Mouse (Mus musculus) neural tube, embryonic 14.5 days (tissue): ENCODE results near the gene Hk1. TPM values are rescaled to one million over a fixed set of nuclear protein-coding genes. Genes with fewer than 3 reads are reported as not detected.

ENCODE experiments used
- ATAC-seq: fragments of 200-750 bp; cut with Nextera tagmentation; 2 replicates; pipeline ENCODE4 v1.8.0; 2017; ENCODE audit warnings: low read depth, mild to moderate bottlenecking, moderate TSS enrichment, moderate library complexity
- H3K27ac ChIP-seq: fragments of 300-500 bp; sonication (generic); 2 replicates; pipeline ENCODE4 v1.5.1; 2014; ENCODE audit warnings: low read depth, mild to moderate bottlenecking, control low read depth, low read length, moderate library complexity, mixed read lengths
- H3K27me3 ChIP-seq: fragments of 300-500 bp; sonication (generic); 2 replicates; pipeline ENCODE4 v1.6.1; 2014; ENCODE audit warnings: low read length; ENCODE audit not compliant: control insufficient read depth, insufficient read depth
- H3K36me3 ChIP-seq: fragments of 300-500 bp; sonication (generic); 2 replicates; pipeline ENCODE4 v1.6.1; 2014; ENCODE audit warnings: low read length, mixed read lengths; ENCODE audit not compliant: control insufficient read depth, insufficient read depth
- H3K4me1 ChIP-seq: fragments of 300-500 bp; sonication (generic); 2 replicates; pipeline ENCODE4 v1.6.1; 2014; ENCODE audit warnings: low read length; ENCODE audit not compliant: control insufficient read depth, insufficient read depth
- H3K4me2 ChIP-seq: fragments of 300-500 bp; sonication (generic); 2 replicates; pipeline ENCODE4 v1.6.1; 2014; ENCODE audit warnings: mild to moderate bottlenecking, low read depth, low read length, control low read depth
- H3K4me3 ChIP-seq: fragments of 300-500 bp; sonication (generic); 2 replicates; pipeline ENCODE4 v1.5.1; 2014; ENCODE audit warnings: low read depth, low read length, control low read depth, mixed read lengths
- H3K9ac ChIP-seq: fragments of 300-500 bp; sonication (generic); replicated peaks from 2 replicates; pipeline ENCODE4 v1.6.1; 2014; ENCODE audit warnings: low read depth, mild to moderate bottlenecking, control low read depth, low read length, mixed read lengths
- H3K9me3 ChIP-seq: fragments of 300-500 bp; sonication (generic); 2 replicates; pipeline ENCODE4 v1.6.1; 2016; ENCODE audit warnings: low read length; ENCODE audit not compliant: control insufficient read depth
- WGBS: fragments of 180-500 bp; shearing (Covaris S2); extraction: QIAGEN DNeasy Blood & Tissue Kit; methylation state at CpG from one replicate; pipeline ENCODE4 v1.1.7; 2014; 5-methylcytosine and 5-hydroxymethylcytosine counted together
- polyA plus RNA-seq: library from polyadenylated mRNA; unstranded; fragments of >200 nt; fragmentation: Nextera tagmentation; extraction: Ambion mirVana; gene quantifications from 2 replicates; pipeline ENCODE4 v1.2.1, GENCODE M21; 2014

Gene Hk1
- polyA plus RNA-seq, 1 experiment from 2014 or later, result 79.7 TPM

DNA sequence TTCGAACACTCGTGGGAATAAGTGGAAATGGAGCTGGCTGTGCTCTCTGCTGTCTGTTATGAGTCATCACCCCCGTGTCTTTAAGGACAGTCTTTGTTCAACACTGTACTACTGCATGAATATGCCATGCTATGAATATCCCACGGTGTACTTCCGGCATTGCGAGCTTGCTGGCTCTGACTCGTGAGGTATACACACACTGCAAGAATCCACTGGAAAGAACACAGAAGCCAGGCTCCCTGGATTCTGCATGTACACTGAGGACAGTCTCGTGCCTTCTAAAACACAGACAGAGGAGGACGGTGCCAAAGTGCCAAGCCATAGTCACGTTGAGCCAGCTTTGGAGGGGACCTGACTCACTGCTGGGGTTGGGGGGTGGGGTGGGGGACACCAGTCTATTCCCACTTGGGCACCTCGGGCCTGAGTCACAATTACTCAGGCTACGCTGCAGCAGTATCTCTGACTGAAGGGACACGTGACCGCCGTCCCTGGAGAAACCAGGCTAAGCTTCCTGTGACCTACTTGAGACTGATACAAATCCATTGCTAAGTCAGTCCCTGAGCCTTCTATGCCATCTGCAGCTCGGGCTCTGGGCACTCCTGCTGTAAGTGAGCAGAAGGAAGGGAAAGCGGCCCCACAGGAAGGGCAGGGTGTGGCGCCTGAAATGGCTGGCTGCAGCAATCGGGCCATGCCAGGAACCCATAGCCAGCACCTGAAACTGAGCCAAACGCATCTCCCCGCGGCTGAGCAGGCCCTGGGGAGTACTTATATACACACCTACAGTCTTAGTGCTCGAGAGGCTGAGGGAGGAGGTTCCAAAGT is 79.5 kb downstream of the Hk1 start:
- ATAC-seq, result no peak
- peaks cover 14% of the 10 kb centered on the region for H3K36me3 ChIP-seq
- no peak overlapping the region for H3K27ac ChIP-seq
- no peaks in the 10 kb centered on the region for H3K27me3 ChIP-seq
- no peak overlapping the region for H3K4me2 ChIP-seq
- H3K4me3 ChIP-seq, result no peak overlapping the region
- H3K4me1 ChIP-seq, result no peaks in the 10 kb centered on the region
- H3K9ac ChIP-seq, result no peak overlapping the region
- 87% methylated on average over 23 of the region's 23 CpGs for WGBS
- H3K9me3 ChIP-seq, result no peaks in the 10 kb centered on the region

DNA sequence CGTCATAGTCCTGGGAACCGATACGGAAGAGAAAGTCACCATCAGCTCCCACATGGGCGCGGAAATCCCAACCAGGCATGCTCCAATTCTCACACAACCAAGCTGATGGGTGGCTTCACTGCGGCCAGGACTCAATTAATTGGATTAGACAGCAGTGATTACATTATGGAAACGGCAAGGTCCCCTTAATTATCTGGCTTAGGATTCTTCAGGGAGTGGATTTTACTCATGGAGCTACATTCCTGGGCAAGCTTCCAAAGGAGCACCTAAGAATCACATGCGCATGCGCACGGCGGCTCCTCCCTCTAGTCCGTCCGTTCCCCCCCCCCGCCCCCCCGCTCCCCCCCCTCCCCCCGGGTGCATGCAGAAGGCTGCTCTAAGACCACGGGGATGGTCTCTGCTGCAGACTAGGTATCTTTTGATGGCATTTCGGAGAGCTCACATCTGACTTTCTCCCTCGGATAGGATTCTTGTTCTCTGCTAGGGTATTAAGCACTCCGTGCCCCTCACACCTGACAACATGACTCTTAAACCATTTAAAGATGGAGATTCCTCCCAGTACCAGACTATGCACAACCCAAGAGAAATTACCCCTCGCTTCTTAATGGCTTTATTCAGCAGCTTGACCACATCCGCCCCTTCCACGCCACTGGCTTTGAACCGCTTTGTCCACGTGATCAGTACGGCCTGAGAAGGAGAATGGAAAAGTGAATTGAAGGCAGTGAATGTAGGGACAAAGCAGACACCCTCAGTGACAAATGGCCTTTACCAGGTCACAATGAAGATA is 83.4 kb downstream of the Hk1 start:
- H3K4me3 ChIP-seq, result no peak overlapping the region
- H3K27ac ChIP-seq, result no peak overlapping the region
- ATAC-seq, result no peak
- H3K27me3 ChIP-seq, result no peaks in the 10 kb centered on the region
- peaks cover 14% of the 10 kb centered on the region; the same call in 1 of the 2 replicates for H3K36me3 ChIP-seq
- no peaks in the 10 kb centered on the region for H3K9me3 ChIP-seq
- no peaks in the 10 kb centered on the region for H3K4me1 ChIP-seq
- H3K4me2 ChIP-seq, result no peak overlapping the region; the same call in 1 of the 2 replicates
- WGBS, result 56% methylated on average over 23 of the region's 26 CpGs
- no peak overlapping the region for H3K9ac ChIP-seq

DNA sequence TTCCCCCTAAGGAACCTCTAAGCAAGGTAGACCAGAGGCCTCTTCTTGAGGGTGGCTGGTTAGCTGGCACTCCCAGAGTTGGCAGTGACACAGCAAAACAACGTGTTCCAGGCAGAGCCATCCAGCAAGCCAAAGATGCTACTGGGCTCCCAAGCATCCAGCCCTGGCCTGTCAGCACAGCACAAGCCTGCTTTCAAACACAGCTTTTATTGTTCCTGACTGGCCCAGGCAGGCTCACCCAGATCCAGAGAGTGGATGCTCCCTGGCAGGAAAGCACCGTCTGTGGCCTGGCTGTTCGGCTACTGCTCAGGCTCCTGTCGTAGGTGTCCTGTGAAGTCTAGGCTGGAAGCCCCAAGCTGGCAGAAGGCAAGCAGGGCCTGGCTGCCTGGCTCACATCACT is 85.6 kb downstream of the Hk1 start:
- no peaks in the 10 kb centered on the region for H3K27me3 ChIP-seq
- ATAC-seq, result no peak
- no peak overlapping the region for H3K4me3 ChIP-seq
- no peaks in the 10 kb centered on the region for H3K4me1 ChIP-seq
- no peak overlapping the region for H3K9ac ChIP-seq
- H3K4me2 ChIP-seq, result no peak overlapping the region
- H3K27ac ChIP-seq, result no peak overlapping the region
- 87% methylated on average over 4 of the region's 4 CpGs for WGBS
- peaks cover 18% of the 10 kb centered on the region for H3K36me3 ChIP-seq
- H3K9me3 ChIP-seq, result no peaks in the 10 kb centered on the region

DNA sequence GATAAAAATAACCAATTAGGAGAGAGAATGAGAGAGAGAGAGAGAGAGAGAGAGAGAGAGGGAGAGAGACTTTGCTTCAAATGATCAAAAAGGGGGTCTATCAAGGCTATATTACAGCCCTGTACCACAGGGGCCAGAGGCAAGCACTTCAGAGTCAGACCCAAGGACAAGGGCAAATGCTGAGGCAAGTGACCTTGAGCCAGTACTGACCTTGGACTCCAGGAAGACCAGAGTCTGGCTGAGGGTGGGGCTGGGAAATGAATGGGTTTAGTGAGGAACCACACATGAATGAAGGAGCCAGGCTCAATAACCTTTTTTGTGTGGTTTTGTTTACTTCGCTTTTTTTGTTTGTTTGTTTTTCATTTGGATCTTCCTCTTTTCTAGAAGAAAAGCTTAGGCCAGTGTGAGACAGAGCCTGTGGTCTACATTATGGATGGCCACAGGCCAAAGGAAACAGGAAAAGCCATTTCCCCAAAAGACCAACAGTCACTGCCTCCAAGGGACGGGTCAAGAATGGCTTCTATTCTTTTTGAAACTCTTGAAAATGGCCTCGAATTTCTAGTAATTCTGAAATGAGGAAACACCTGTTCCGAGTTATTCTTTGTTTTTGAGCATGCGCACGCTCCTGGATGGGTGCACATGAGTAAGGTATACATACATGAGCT is 92.1 kb downstream of the Hk1 start:
- no peaks in the 10 kb centered on the region for H3K9me3 ChIP-seq
- H3K4me3 ChIP-seq, result no peak overlapping the region
- no peaks in the 10 kb centered on the region for H3K4me1 ChIP-seq
- WGBS, result 76% methylated on average over 6 of the region's 6 CpGs
- ATAC-seq, result no peak
- H3K36me3 ChIP-seq, result peaks cover 28% of the 10 kb centered on the region
- H3K27me3 ChIP-seq, result no peaks in the 10 kb centered on the region
- H3K9ac ChIP-seq, result no peak overlapping the region
- no peak overlapping the region for H3K4me2 ChIP-seq
- H3K27ac ChIP-seq, result no peak overlapping the region

DNA sequence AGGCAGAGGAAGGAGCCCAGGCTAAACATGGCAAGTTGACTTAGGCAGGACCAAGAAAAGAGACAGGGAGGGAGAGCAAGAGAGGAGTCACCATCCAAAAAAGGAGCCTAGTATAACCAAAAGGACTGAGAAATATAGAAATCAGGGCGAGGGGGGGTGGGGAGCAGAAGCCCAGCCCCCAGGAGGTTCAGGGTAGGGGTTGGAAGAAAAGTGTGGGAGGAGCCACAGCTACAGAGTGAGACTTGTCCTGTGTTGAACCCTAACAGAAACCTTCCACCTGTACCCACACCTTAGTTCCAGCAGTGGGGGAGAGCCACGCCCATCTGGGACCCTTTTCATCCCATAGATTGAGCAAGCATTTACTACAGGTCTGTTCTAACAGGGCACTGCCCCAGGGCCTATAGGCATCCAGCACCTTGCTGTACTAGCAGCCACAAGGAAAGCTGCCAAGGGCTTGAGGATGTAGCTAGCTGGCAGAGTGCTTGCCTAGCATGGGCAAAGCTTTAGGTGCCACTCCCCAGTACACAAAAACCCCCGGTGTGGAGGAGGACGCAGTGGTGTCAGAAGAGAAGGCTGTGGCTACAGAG is 96.4 kb downstream of the Hk1 start:
- Histone ChIP-seq H3K27ac (no peak overlapping the region), H3K4me2 (no peak overlapping the region), H3K27me3 (no peaks in the 10 kb centered on the region), H3K36me3 (peaks cover 32% of the 10 kb centered on the region), H3K9ac (no peak overlapping the region), H3K4me1 (no peaks in the 10 kb centered on the region), H3K9me3 (no peaks in the 10 kb centered on the region), H3K4me3 (no peak overlapping the region)
- no peak for ATAC-seq
- WGBS, result 76% methylated on average over 4 of the region's 4 CpGs

DNA sequence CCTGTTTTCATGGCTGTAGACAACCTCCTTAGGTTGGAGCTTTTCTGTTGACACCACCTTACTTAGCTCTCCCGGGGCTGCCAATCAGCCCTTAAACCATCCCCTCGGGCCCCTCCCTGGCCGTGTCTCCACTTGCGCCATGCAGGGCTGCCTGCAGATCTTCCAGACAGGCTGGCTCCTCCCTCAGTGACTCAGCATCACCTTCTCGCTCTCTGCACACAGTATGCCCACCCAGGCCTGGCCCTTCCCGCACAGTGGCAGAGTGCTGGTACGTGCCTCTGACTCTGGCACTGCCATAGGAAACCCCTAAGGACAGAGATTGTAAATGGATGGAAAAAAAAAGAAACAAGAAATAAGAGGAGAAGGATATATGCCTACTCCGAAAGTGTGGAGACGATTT is 96.9 kb downstream of the Hk1 start:
- no peak overlapping the region for H3K4me3 ChIP-seq
- H3K36me3 ChIP-seq, result peaks cover 30% of the 10 kb centered on the region
- no peak overlapping the region for H3K9ac ChIP-seq
- H3K27ac ChIP-seq, result no peak overlapping the region
- WGBS, result 71% methylated on average over 9 of the region's 9 CpGs
- H3K4me2 ChIP-seq, result no peak overlapping the region
- H3K27me3 ChIP-seq, result no peaks in the 10 kb centered on the region
- H3K9me3 ChIP-seq, result no peaks in the 10 kb centered on the region
- H3K4me1 ChIP-seq, result no peaks in the 10 kb centered on the region
- no peak for ATAC-seq

DNA sequence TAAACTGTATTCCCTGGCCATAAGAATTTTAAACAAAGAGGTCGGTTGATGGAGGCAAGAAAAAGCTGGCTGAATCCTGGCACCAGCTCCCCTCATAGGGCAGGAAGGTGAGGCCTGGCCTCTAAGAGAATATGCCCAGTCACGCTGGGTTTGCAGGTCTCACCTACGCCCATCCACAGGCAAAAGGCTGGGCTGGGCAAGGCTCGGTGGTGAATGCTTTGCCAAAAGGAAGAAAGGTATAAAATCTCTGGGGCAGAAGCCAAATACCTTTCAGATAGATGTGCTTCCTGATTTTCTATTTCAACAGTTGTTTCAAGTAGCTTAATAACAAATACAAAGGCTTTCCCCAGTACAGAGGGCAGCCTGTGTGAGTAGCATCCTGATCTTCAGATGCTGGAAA is 100.0 kb downstream of the Hk1 start:
- Histone ChIP-seq H3K4me3 (no peak overlapping the region), H3K9ac (no peak overlapping the region), H3K36me3 (peaks cover 26% of the 10 kb centered on the region), H3K4me1 (no peaks in the 10 kb centered on the region), H3K9me3 (no peaks in the 10 kb centered on the region), H3K4me2 (no peak overlapping the region), H3K27me3 (no peaks in the 10 kb centered on the region), H3K27ac (no peak overlapping the region)
- no peak for ATAC-seq
- 84% methylated on average over 4 of the region's 4 CpGs for WGBS

DNA sequence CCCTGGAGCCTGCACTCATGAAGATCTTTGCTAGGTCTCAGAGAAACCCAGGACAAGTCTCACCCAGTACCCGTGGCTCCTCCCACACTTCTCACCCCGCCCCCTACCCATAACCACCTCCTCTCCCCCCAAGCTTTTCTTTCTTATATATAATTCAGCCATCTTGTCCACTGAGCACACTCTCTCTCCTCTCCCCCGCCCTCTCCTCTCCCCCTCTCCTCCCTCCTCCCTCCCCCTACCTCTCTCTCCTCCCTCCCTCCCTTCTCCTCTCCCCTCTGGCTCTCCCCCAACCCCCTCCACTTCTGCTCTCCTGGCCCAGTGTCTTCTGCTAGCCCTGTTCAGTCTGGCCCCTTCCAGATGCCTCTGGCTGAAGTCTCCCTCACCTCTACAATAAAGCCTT is 100.6 kb downstream of the Hk1 start:
- no peak for ATAC-seq
- Histone ChIP-seq H3K4me2 (no peak overlapping the region), H3K9me3 (no peaks in the 10 kb centered on the region), H3K27me3 (no peaks in the 10 kb centered on the region), H3K4me1 (no peaks in the 10 kb centered on the region), H3K4me3 (no peak overlapping the region), H3K36me3 (peaks cover 21% of the 10 kb centered on the region), H3K9ac (no peak overlapping the region), H3K27ac (no peak overlapping the region)
- 87% methylated on average over 3 of the region's 3 CpGs for WGBS
